8 mouse cellular contexts compared by ENCODE assay signal in genomic region chr2:178758366-178758765, GRCm38 (mm10).
DNase-seq lines count a peak whose midpoint lies in the region; TF ChIP-seq lines count a peak whose summit lies in the region.
"Had no signal": no experiment of that assay in that cellular context is flagged by ENCODE, and none has a peak within 500 bp of the region (broad histone marks: within the 10 kb centered on the region; RNA-seq: fewer than 3 reads in every experiment).

No protein-coding gene starts in this region.

- peak; percentile 36; the same call in 1 of the 2 replicates for TF ChIP-seq CTCF in spleen, adult 2 months (IDR thresholded peaks at IDR 0.05; ENCODE audit: extremely low read depth, insufficient read depth, insufficient read length, insufficient replicate concordance)

- no peaks in the 10 kb centered on the region for H3K4me1 ChIP-seq in spleen, adult 2 months (ENCODE audit: control insufficient read depth, insufficient read depth, insufficient read length)

- no peaks in the 10 kb centered on the region for H3K27me3 ChIP-seq in spleen, adult 2 months (ENCODE audit: control insufficient read depth, insufficient read depth, low read length)
- H3K27me3 ChIP-seq: limb, embryonic 12.5 days had no signal

- no peak overlapping the region for H3K4me3 ChIP-seq in spleen, adult 2 months (ENCODE audit: extremely low read depth, insufficient read depth, insufficient read length)
- H3K4me3 ChIP-seq: limb, embryonic 12.5 days had no signal

- 5% methylated on average over 2 of the region's 2 CpGs for WGBS in spleen, adult 2 months

- TF ChIP-seq POLR2A in spleen, adult 2 months (IDR thresholded peaks at IDR 0.05; ENCODE audit: low read depth, low read length), result no peak

- H3K36me3 ChIP-seq in spleen, adult 2 months (ENCODE audit: control insufficient read depth, insufficient read depth, low read length), result no peaks in the 10 kb centered on the region
- H3K36me3 ChIP-seq: limb, embryonic 12.5 days had no signal

- peak; percentile 54 for DNase-seq in ES-CJ7 (ENCODE audit: low read depth, low spot score)
- peak; percentile 53 for DNase-seq in R1 (ENCODE audit: low read depth, low spot score)
- DNase-seq in cerebellum, postnatal 4 days (ENCODE audit: low spot score in 2 of 2), result peak; percentile 73 to 81
- DNase-seq in gastrocnemius, adult 8-10 months (ENCODE audit: low spot score in 2 of 2), result peak; percentile 16 to 29
- peak; percentile 32 for DNase-seq in layer of hippocampus, adult 9-11 months
- peak; percentile 66 for DNase-seq in lung, postnatal 36 days
- DNase-seq in spleen, adult 2 months (ENCODE audit: low read depth in 1 of 2, low spot score in 2 of 2), result peak in 1 of 2 experiments; percentile 24

- no peak overlapping the region for H3K27ac ChIP-seq in spleen, adult 2 months (ENCODE audit: insufficient read depth, low read length)
- H3K27ac ChIP-seq: limb, embryonic 12.5 days had no signal
